Mouse (Mus musculus): Measurements from ENCODE around the gene Gm43518. TPM values are rescaled to one million over a fixed set of nuclear protein-coding genes. Genes with fewer than 3 reads are reported as not detected.

Gm43518 gene
- total RNA-seq, 4 experiments from 2014 or later: 1.2 TPM; not detected in 3

DNA sequence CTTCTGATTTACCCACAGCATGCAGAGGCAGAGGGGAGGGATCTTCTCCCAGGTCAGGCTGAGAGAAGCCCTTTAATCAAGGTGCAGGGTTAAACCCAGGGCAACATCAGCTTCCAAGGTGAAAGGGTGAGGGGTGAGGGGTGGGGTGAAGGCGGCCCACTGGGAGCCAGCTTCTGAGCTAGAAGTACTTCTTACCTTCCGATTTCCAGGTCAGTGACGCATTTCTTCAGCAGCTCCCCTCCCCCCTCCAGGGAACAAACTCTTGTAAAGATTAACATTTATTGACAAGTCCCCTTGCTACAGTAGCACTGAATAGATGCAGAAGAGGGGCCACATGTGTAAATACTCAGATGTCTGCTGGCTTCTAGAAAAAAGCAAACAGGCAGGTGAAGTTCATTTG is 50.0 kb downstream of the Gm43518 start:
- DNase-seq (ENCODE audit: low spot score in 2 of 2): no peak

DNA sequence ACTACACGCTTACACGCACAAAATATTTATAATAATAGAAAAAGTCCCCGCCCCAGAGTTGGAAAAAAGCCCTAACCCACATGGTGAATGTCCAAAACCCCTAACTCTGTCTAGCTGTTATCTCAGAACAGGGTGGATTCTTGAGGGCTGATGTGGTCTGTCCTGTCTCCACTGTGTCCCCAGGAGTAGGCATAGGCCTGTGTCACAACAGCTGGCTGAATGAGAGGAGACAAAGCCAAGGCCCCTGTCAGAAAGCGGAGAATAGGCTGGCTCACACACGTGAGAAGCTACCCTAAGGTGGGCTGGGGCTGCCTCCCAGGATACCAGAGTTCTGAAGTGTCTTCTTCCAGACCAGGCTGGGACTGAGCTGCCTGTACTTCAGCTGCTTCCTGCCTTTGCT is 50.9 kb downstream of the Gm43518 start:
- no peak for DNase-seq (ENCODE audit: low spot score in 2 of 2)

DNA sequence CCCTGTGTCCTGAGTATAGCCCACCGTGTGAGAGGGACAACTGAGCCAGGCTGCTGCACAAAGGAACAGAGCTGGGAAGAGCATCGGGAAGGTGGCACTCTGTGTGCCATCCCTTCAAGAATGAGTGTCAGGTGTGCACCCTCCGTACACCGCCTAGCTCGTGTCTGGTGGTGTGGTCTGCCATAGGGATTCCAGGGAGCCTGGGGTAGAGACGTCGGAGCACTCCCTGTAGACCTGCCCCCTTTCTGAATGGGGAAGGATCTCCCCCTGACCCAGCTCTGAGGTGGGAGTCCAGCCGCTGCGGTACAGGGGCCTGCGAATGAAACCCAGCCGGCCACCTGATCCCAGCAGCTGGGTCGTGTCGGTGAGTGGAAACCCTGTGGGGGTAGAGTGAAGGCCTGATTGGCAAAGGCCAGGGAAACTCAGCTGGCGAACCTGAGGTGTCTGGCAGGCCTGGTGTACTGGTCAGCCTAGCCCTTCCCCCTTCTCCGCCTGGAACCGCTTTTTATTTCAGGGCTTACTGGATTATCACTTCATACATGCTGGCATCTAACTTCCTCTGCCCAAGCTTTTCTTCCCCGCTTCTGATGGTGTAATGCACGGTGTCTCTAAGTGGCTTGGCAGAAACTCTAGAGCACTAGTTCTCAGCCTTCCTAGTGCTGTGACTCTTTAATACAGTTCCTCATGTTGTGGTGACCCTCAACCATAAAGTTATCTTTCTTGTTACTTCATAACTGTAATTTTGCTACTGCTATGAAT is 52.2 kb downstream of the Gm43518 start:
- DNase-seq (ENCODE audit: low spot score in 2 of 2): no peak

DNA sequence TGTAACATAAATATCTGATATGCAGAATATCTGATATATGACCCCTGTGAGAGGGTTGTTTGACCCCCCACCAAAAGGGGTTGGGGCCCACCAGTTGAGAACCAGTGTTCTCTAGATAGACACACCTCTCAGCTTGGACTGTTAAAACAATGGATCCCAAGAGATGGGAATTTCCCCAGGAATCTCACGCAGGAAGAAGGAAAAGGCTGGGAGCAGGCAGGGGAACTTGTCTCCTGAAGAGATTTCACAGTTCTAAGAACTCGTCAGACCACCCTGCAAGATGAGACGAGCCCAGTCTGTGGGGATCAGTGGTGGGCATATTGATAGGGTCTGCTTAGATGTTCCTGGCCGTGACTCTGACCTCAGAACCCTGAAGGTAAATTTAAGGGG is 52.8 kb downstream of the Gm43518 start:
- no peak for DNase-seq (ENCODE audit: low spot score in 2 of 2)

DNA sequence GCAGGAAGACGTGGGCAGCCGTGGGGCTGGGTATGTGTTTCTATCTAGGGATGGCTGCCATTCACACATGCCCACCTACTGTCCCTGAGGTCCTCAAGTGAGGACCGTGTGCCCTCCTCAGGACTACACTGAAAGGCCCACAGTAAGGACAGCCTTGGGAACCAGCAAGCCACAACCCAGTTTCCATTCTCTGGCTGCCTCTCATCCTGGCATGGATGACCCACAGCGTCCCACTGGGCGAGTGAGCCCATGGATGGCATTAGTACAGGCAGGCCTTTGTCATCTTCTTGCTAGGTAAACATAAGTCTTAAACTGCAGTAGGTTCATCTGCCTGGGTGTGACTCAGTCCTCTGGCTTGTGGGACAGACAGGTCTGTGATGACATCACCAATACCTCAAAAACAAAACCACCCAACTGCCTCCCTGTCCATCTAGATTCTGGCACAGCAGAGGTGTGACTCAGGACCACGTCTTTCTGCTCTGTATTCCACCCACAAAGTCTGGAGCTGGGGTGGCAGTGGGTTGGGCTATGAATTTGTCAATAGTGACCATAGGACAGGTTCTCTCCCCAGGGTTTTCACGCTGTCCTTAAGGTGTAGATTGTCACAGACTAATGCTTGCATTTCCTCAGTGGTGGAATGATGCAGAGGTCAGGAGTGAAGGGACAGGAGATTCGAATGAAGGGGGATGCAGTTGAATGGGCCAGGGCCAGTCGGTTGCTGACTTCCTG is 53.5 kb downstream of the Gm43518 start:
- no peak for DNase-seq (ENCODE audit: low spot score in 2 of 2)

DNA sequence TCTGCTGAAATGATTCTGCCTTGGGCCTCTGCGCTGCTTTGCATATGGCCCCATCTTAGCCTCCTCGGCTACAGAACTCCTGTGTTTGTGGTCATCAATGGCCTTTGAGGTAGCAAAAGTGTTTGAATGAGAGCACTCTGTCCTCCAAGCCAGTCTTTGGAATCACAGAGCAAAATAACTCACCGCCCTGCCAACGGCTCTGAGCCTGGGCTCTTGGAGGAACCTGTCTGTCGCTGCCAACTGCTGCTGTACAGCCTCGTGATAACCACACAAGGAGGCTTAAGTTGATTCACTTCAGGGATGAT is 54.0 kb downstream of the Gm43518 start:
- no peak for DNase-seq (ENCODE audit: low spot score in 2 of 2)

DNA sequence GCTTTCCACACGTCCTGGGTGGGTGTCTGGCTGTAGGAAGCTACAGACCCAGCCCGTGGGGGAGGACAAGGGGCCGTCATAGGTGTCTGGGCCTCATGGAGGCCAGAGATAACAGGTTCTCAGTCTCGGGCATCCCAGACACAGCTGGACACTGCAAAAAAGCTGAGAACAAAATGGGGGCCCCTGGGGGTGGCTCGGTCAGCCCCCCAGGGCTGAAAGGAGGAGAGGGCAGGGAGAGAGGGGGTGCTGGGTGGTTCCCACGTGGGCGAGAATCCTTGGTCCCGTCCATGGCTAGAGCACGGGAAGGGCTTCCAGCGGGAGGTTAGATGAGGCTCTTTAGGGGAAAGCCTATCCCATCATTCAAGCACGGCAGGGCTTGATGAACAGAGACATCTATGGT is 55.6 kb downstream of the Gm43518 start:
- no peak for DNase-seq (ENCODE audit: low spot score in 2 of 2)

DNA sequence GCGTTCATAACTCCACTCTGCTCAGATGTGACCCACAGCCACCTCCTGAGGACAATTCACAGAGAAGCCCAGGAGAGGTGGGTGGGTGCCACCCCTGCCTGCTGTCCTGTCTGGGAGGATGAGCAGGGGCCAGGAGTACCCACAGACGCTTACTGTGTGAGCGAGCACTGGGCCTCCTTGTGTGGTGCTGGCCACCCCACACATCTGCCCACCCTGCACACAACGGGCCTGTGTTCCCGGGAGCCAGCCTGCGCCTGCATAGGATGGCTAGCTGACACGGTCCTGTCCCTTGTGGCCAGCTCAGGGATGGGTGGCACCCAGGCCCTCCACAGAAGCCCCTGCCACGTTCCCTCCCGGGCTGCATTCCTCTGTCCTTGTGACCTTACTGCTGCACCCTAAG is 58.2 kb downstream of the Gm43518 start:
- DNase-seq (ENCODE audit: low spot score in 2 of 2): no peak

DNA sequence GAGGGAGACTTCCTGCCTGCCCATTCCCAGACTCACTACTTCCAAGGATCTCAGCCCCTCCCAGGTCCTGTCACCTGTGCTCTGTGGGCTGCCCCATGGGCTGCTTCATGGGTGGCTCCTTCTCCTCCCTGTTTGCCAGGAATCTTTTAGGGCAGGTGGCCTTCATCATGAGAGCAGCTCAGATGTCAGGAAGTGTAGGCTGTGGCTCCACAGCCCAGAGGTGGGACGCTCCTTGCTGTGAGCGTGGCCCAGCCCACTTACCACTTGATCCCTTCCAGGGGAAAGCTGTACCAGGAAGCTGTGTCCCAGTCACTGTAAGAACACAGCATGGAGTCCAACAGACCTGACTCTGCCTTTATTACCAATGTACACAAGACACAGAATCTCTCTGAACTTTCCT is 59.7 kb downstream of the Gm43518 start:
- no peak for DNase-seq (ENCODE audit: low spot score in 2 of 2)

DNA sequence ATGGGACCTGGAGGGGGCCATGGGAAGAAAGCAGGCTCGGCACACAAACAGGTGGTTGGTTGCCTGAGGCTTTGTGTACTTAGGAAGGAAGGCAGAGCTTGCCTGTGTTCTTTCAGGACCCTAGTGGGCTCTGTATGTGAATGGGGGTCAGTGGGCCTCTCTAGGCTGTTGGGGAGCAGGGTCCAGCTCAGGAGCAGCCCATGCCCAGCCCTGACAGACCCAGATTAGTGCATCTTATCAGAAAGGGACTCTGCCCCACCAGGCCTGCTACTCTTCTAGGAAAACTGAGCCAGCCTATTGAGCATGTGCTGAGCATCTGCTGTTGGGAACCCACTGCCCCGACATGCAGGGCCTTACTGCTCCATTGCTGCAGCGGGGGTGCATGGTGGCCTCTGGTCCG is 60.3 kb downstream of the Gm43518 start:
- no peak for DNase-seq (ENCODE audit: low spot score in 2 of 2)

Other genes with a start within 250 kb of the Gm43518 start
- gene Clip1, start 242.8 kb upstream of the Gm43518 start, total RNA-seq (2022): 100 to 1,000 TPM; 113 to 125 (median 122) TPM
- gene Zcchc8, start 206.3 kb upstream of the Gm43518 start, total RNA-seq (2022): 10 to 100 TPM; 30.4 to 48.8 (median 44.5) TPM
- gene Rsrc2, start 178.0 kb upstream of the Gm43518 start, total RNA-seq (2022): 10 to 100 TPM; 66.7 to 90.2 (median 78.9) TPM
- 1 to 10 TPM in 1 of 4 experiments, under 1 TPM in 3; 0.48 to 1.4 (median 0.74) TPM for gene Kntc1, start 177.7 kb upstream of the Gm43518 start, total RNA-seq (2022)
- 1 to 10 TPM in 2 of 4 experiments, under 1 TPM in 1, not detected in 1; 0.24 to 2.8 (median 1.3) TPM for gene Hcar2, start 61.9 kb upstream of the Gm43518 start, total RNA-seq (2022)
- gene Hcar1, start 47.4 kb upstream of the Gm43518 start, total RNA-seq (2022): 1 to 10 TPM in 2 of 4 experiments, under 1 TPM in 2; 0.88 to 1.4 (median 1.1) TPM
- 10 to 100 TPM; 67.8 to 76.3 (median 73.0) TPM for gene Denr, start 20.2 kb upstream of the Gm43518 start, total RNA-seq (2022)
- gene Ccdc62, start 3.3 kb downstream of the Gm43518 start, total RNA-seq (2022): 1 to 10 TPM; 2.0 to 6.9 (median 5.4) TPM
- 10 to 100 TPM; 59.9 to 72.4 (median 63.5) TPM for gene Hip1r, start 46.2 kb downstream of the Gm43518 start, total RNA-seq (2022)
- gene Vps37b, start 104.9 kb downstream of the Gm43518 start, total RNA-seq (2022): 10 to 100 TPM; 35.5 to 47.5 (median 42.3) TPM
- 10 to 100 TPM; 54.5 to 61.4 (median 56.3) TPM for gene Abcb9, start 168.4 kb downstream of the Gm43518 start, total RNA-seq (2022)
- gene Ogfod2, start 184.9 kb downstream of the Gm43518 start, total RNA-seq (2022): 10 to 100 TPM; 29.4 to 36.2 (median 32.3) TPM
- 10 to 100 TPM; 58.5 to 70.6 (median 61.2) TPM for gene Arl6ip4, start 188.7 kb downstream of the Gm43518 start, total RNA-seq (2022)

All from left cerebral cortex, adult 8-10 months (tissue).